Comparison of ENCODE assay signal across 21 mouse cellular contexts in genomic region chr7:75702368-75702767, GRCm38 (mm10).
DNase-seq lines count a peak whose midpoint lies in the region; ATAC-seq and TF ChIP-seq lines count a peak whose summit lies in the region.
"Had no signal": no experiment of that assay in that cellular context is flagged by ENCODE, and none has a peak within 500 bp of the region (broad histone marks: within the 10 kb centered on the region; RNA-seq: fewer than 3 reads in every experiment).

No protein-coding gene starts in this region.

- no peak for ATAC-seq in liver, embryonic 13.5 days (ENCODE audit: low read depth)
- ATAC-seq in liver, embryonic 11.5 days (replicated peaks; ENCODE audit: low FRiP score) = no peak
- no peak for ATAC-seq in hindbrain, embryonic 11.5 days (ENCODE audit: low FRiP score)
- ATAC-seq: forebrain, embryonic 16.5 days; intestine, embryonic 16.5 days had no signal

- peaks cover 81% of the 10 kb centered on the region for H3K36me3 ChIP-seq in liver, embryonic 13.5 days
- H3K36me3 ChIP-seq in liver, embryonic 11.5 days (ENCODE audit: control insufficient read depth, insufficient read depth, low read length) = peaks cover 12% of the 10 kb centered on the region
- no peaks in the 10 kb centered on the region for H3K36me3 ChIP-seq in hindbrain, embryonic 11.5 days (ENCODE audit: control insufficient read depth, insufficient read depth, low read length)

- TF ChIP-seq CTCF in bone marrow macrophage, adult 2 months (IDR thresholded peaks at IDR 0.05; ENCODE audit: low read depth, low read length) = no peak

- no peak for DNase-seq in liver, embryonic 13.5 days
- no peak for DNase-seq in liver, embryonic 11.5 days (ENCODE audit: low spot score)
- peak; percentile 52 for DNase-seq in thymus, postnatal 0 days (ENCODE audit: low spot score)
- DNase-seq in thymus, postnatal 36 days = no peak
- DNase-seq in naive thymus-derived CD4-positive, alpha-beta T cell, adult 2 months (ENCODE audit: low read depth) = peak; percentile 67
- DNase-seq in hindbrain, embryonic 11.5 days (ENCODE audit: low spot score) = no peak
- no peak for DNase-seq in layer of hippocampus, adult 9-10 months (ENCODE audit: low spot score)
- DNase-seq: adrenal gland, postnatal 14 days; cerebellum, adult 9-11 months; kidney, postnatal 4 days; midbrain, embryonic 14.5 days had no signal

- no peak overlapping the region for H3K9ac ChIP-seq in liver, embryonic 13.5 days
- no peak overlapping the region for H3K9ac ChIP-seq in liver, embryonic 11.5 days (ENCODE audit: low read depth, low read length)
- H3K9ac ChIP-seq in hindbrain, embryonic 11.5 days (ENCODE audit: low read depth, low read length) = no peak overlapping the region
- H3K9ac ChIP-seq: embryonic facial prominence, embryonic 13.5 days; hindbrain, embryonic 14.5 days; limb, embryonic 13.5 days; lung, embryonic 15.5 days; stomach, embryonic 15.5 days had no signal

- no peaks in the 10 kb centered on the region for H3K27me3 ChIP-seq in liver, embryonic 13.5 days
- no peaks in the 10 kb centered on the region for H3K27me3 ChIP-seq in liver, embryonic 11.5 days (replicated peaks; ENCODE audit: control insufficient read depth, insufficient read depth, low read length)
- no peaks in the 10 kb centered on the region for H3K27me3 ChIP-seq in hindbrain, embryonic 11.5 days (ENCODE audit: control insufficient read depth, insufficient read depth, low read length)
- H3K27me3 ChIP-seq: embryonic facial prominence, embryonic 13.5 days; limb, embryonic 13.5 days; lung, embryonic 15.5 days; Patski; stomach, embryonic 15.5 days had no signal

- no peak overlapping the region for H3K27ac ChIP-seq in liver, embryonic 13.5 days
- no peak overlapping the region for H3K27ac ChIP-seq in liver, embryonic 11.5 days (ENCODE audit: low read depth, low read length)
- H3K27ac ChIP-seq in bone marrow macrophage, adult 2 months (ENCODE audit: insufficient read depth, low read depth, low read length) = peak overlapping the region; percentile 84
- no peak overlapping the region for H3K27ac ChIP-seq in hindbrain, embryonic 11.5 days (ENCODE audit: low read depth, low read length)
- H3K27ac ChIP-seq: embryonic facial prominence, embryonic 13.5 days; heart, embryonic 10.5 days; hindbrain, embryonic 14.5 days; limb, embryonic 13.5 days; lung, embryonic 15.5 days; stomach, embryonic 15.5 days had no signal

- WGBS in liver, embryonic 13.5 days (ENCODE audit: insufficient replicate concordance) = 63% methylated on average over 3 of the region's 3 CpGs
- WGBS in liver, embryonic 11.5 days = 85% methylated on average over 3 of the region's 3 CpGs
- WGBS in hindbrain, embryonic 11.5 days = 95% methylated on average over 3 of the region's 3 CpGs

- 0 out of 2 replicates have a peak overlapping the region, but pooled peaks have one; percentile 2 for H3K4me3 ChIP-seq in liver, embryonic 13.5 days (replicated peaks)
- no peak overlapping the region for H3K4me3 ChIP-seq in liver, embryonic 11.5 days (ENCODE audit: low read depth, low read length)
- peak overlapping the region; percentile 76 for H3K4me3 ChIP-seq in bone marrow macrophage, adult 2 months (ENCODE audit: insufficient read depth, low read length)
- H3K4me3 ChIP-seq in hindbrain, embryonic 11.5 days (ENCODE audit: low read depth, low read length) = no peak overlapping the region
- H3K4me3 ChIP-seq: embryonic facial prominence, embryonic 13.5 days; heart, embryonic 10.5 days; limb, embryonic 13.5 days; lung, embryonic 15.5 days; stomach, embryonic 15.5 days had no signal

- H3K4me1 ChIP-seq in liver, embryonic 13.5 days (replicated peaks) = peaks cover 22% of the 10 kb centered on the region
- no peaks in the 10 kb centered on the region for H3K4me1 ChIP-seq in liver, embryonic 11.5 days (replicated peaks; ENCODE audit: control insufficient read depth, insufficient read depth, low read length)
- peaks cover 33% of the 10 kb centered on the region for H3K4me1 ChIP-seq in bone marrow macrophage, adult 2 months (ENCODE audit: control insufficient read depth, insufficient read depth, low read length)
- H3K4me1 ChIP-seq in hindbrain, embryonic 11.5 days (replicated peaks; ENCODE audit: control insufficient read depth, insufficient read depth, low read length) = no peaks in the 10 kb centered on the region
- H3K4me1 ChIP-seq: heart, embryonic 10.5 days; limb, embryonic 13.5 days; lung, embryonic 15.5 days; stomach, embryonic 15.5 days had no signal

- no peaks in the 10 kb centered on the region for H3K9me3 ChIP-seq in liver, embryonic 13.5 days (replicated peaks)
- H3K9me3 ChIP-seq in liver, embryonic 11.5 days (ENCODE audit: control insufficient read depth, low read length) = no peaks in the 10 kb centered on the region
- no peaks in the 10 kb centered on the region for H3K9me3 ChIP-seq in hindbrain, embryonic 11.5 days (ENCODE audit: control insufficient read depth, low read length)
- H3K9me3 ChIP-seq: embryonic facial prominence, embryonic 13.5 days; heart, embryonic 10.5 days; limb, embryonic 13.5 days; lung, embryonic 15.5 days; stomach, embryonic 15.5 days had no signal

- TF ChIP-seq POLR2A in bone marrow macrophage, adult 2 months (IDR thresholded peaks at IDR 0.05; ENCODE audit: borderline replicate concordance, low read depth, low read length) = no peak

- H3K4me2 ChIP-seq in liver, embryonic 13.5 days = no peak overlapping the region
- H3K4me2 ChIP-seq in liver, embryonic 11.5 days = no peak overlapping the region
- no peak overlapping the region for H3K4me2 ChIP-seq in hindbrain, embryonic 11.5 days (replicated peaks; ENCODE audit: low read depth, low read length)
- H3K4me2 ChIP-seq: embryonic facial prominence, embryonic 13.5 days; hindbrain, embryonic 14.5 days; limb, embryonic 13.5 days; lung, embryonic 15.5 days; stomach, embryonic 15.5 days had no signal

Comparison
In these comparisons a context has a peak if more than half of its experiments do, and no peak if none do; other contexts are left out.
1. DNase-seq: peak in thymus, postnatal 0 days (single experiment) and naive thymus-derived CD4-positive, alpha-beta T cell, adult 2 months (single experiment); none in liver, embryonic 13.5 days (single experiment), liver, embryonic 11.5 days (single experiment), thymus, postnatal 36 days (0 of 2), hindbrain, embryonic 11.5 days (single experiment) and layer of hippocampus, adult 9-10 months (single experiment).
2. H3K4me3 ChIP-seq: peak in liver, embryonic 13.5 days (single experiment) and bone marrow macrophage, adult 2 months (single experiment); none in liver, embryonic 11.5 days (single experiment) and hindbrain, embryonic 11.5 days (single experiment).